Mouse (Mus musculus) erythroblast, embryonic 14.5 days (primary cell): ENCODE results near the gene Phospho2. TPM values are rescaled to one million over a fixed set of nuclear protein-coding genes. Genes with fewer than 3 reads are reported as not detected.

Experiments
- H3K27me3 ChIP-seq: 2 replicates; pipeline ENCODE4 v1.6.1; 2012; ENCODE audit warnings: inconsistent platforms; ENCODE audit not compliant: control insufficient read depth
- H3K36me3 ChIP-seq: 2 replicates; pipeline ENCODE4 v1.6.1; 2012; ENCODE audit warnings: mild to moderate bottlenecking, inconsistent platforms; ENCODE audit not compliant: control insufficient read depth
- H3K4me1 ChIP-seq: 2 replicates; pipeline ENCODE4 v1.6.1; 2012; ENCODE audit warnings: inconsistent platforms; ENCODE audit not compliant: control insufficient read depth
- H3K4me3 ChIP-seq: replicated peaks from 2 replicates; pipeline ENCODE3; 2012; ENCODE audit warnings: moderate library complexity, mild to moderate bottlenecking, inconsistent platforms
- H3K9me3 ChIP-seq: 2 replicates; pipeline ENCODE4 v1.6.1; 2012; ENCODE audit warnings: low read length, inconsistent platforms, mixed read lengths; ENCODE audit not compliant: control insufficient read depth
- GATA1 ChIP-seq: IDR thresholded peaks from 2 replicates; pipeline ENCODE4 v1.6.1; 2012; ENCODE audit warnings: low read length, inconsistent platforms, mixed read lengths
- TAL1 ChIP-seq: IDR thresholded peaks from 3 replicates; pipeline ENCODE4 v1.6.1; 2012; ENCODE audit warnings: low read length, inconsistent platforms, mixed read lengths
- polyA plus RNA-seq: library from polyadenylated mRNA; stranded (reverse); fragments of >175 nt; gene quantifications from 2 replicates; pipeline ENCODE4 v1.2.3, GENCODE M21; 2012

The Phospho2 gene
- polyA plus RNA-seq, 1 experiment: 0.77 TPM

DNA sequence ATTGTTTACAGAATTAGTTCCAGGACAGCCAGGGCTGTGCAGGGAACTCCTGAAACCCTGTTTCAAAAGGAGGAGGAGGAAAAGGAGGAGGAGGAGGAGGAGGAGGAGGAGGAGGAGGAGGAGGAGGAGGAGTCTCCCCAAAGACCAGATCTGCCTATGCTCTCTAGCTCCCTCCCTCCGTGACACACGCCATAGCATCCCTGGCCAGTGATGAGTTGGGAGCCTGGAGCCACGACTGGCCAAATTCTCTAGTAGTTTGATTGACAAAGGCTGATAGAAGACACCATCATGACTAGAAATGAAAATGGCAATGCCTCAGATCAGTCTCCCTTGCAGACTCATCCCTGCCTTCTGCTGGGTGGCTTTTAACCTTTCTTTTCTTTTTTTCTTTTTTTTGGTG, 48.6 kb downstream of the Phospho2 start:
- TF ChIP-seq TAL1 (no peak), GATA1 (no peak)
- H3K36me3 ChIP-seq: peaks cover 50% of the 10 kb centered on the region
- H3K27me3 ChIP-seq: no peaks in the 10 kb centered on the region
- H3K9me3 ChIP-seq: no peaks in the 10 kb centered on the region
- no peaks in the 10 kb centered on the region for H3K4me1 ChIP-seq
- no peak overlapping the region for H3K4me3 ChIP-seq

- no peak for TF ChIP-seq GATA1
- no peak for TF ChIP-seq TAL1
- Histone ChIP-seq H3K27me3 (no peaks in the 10 kb centered on the region), H3K4me3 (no peak overlapping the region), H3K4me1 (no peaks in the 10 kb centered on the region), H3K36me3 (peaks cover 43% of the 10 kb centered on the region), H3K9me3 (no peaks in the 10 kb centered on the region)
These were observed 49.3 kb downstream of the Phospho2 start for GRCm38 (mm10) chr2:69838707-69839106.

DNA sequence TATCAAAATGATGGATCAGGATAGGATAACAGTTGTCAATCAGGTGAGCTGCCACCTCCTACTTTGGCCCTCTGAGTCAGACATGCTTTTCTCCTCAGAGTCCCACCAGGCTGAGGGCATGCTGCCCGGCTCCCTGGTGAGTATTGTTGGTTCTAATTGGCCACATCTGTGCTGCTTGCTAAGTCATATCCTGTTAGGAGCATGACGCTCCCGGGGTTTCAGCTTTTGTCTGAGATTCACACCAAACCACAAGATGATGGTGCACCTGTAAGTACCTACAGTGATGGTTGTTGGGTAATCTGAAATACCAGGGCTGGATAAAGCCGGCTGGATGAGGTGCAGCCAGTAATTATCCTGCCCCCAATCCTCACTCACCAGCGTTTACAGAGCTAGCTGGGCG, 50.8 kb downstream of the Phospho2 start:
- Histone ChIP-seq H3K36me3 (peaks cover 27% of the 10 kb centered on the region), H3K4me1 (no peaks in the 10 kb centered on the region), H3K27me3 (no peaks in the 10 kb centered on the region), H3K9me3 (no peaks in the 10 kb centered on the region), H3K4me3 (no peak overlapping the region)
- no peak for TF ChIP-seq GATA1
- TF ChIP-seq TAL1: no peak

GRCm38 (mm10) chr2:69849215-69849614, 59.8 kb downstream of the Phospho2 start:
- peaks cover 10% of the 10 kb centered on the region for H3K4me1 ChIP-seq
- TF ChIP-seq TAL1 (no peak), GATA1 (no peak)
- H3K27me3 ChIP-seq: no peaks in the 10 kb centered on the region
- H3K4me3 ChIP-seq: no peak overlapping the region
- no peaks in the 10 kb centered on the region for H3K9me3 ChIP-seq
- no peaks in the 10 kb centered on the region for H3K36me3 ChIP-seq

Other genes with a start within 250 kb of the Phospho2 start
- gene Lrp2, start 203.6 kb upstream of the Phospho2 start, polyA plus RNA-seq: not detected in 2 replicates
- gene Bbs5, start 142.5 kb upstream of the Phospho2 start, polyA plus RNA-seq: not detected in 2 replicates
- not detected in 2 replicates for gene Klhl41, start 119.5 kb upstream of the Phospho2 start, polyA plus RNA-seq
- 0.01 TPM in 1 of 2 replicates, not detected in the other for gene Fastkd1, start 76.1 kb upstream of the Phospho2 start, polyA plus RNA-seq
- gene Ppig, start 67.1 kb upstream of the Phospho2 start, polyA plus RNA-seq: 1.9 and 2.5 TPM in 2 replicates
- not detected in 2 replicates for gene Ccdc173, start within 50 bp of the Phospho2 start, polyA plus RNA-seq
- 0.05 and 0.09 TPM in 2 replicates for gene Klhl23, start 32.3 kb downstream of the Phospho2 start, polyA plus RNA-seq
- gene Ssb, start 71.9 kb downstream of the Phospho2 start, polyA plus RNA-seq: 1.2 and 1.5 TPM in 2 replicates
- gene Mettl5, start 96.0 kb downstream of the Phospho2 start, polyA plus RNA-seq: 11.6 and 13.1 TPM in 2 replicates
- 0.38 and 0.43 TPM in 2 replicates for gene Ubr3, start 107.6 kb downstream of the Phospho2 start, polyA plus RNA-seq
- gene Myo3b, start 249.5 kb downstream of the Phospho2 start, polyA plus RNA-seq: under 0.01 TPM in 1 of 2 replicates, not detected in the other